Mouse (Mus musculus): ENCODE data around the gene P2rx7. TPM values are rescaled to one million over a fixed set of nuclear protein-coding genes. Genes with fewer than 3 reads are reported as not detected.

Gene P2rx7
- polyA plus RNA-seq, 1 experiment, result 2.2 TPM

DNA sequence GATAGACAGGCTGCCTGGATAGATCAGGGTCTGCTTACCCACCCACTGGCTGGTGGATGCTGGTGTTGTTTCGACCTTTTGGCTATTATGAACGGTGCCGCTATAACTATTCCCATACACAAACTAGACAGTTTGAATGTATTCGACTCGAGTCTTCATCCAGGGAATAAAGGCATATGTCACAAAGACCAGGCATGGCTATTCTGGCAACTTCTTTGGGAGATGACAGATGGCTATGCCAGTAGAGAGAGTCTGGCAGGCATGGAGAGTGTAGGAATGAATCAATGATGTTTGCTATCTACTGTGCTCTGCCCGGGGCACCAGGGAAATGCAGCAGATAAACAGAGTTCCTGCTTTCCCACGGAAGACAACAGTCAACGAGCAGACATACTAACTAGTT, 36.2 kb downstream of the P2rx7 start:
- Histone ChIP-seq H3K27me3 (ENCODE audit: control insufficient read depth, insufficient read depth, insufficient read length) (no peaks in the 10 kb centered on the region), H3K4me3 (no peak overlapping the region), H3K36me3 (ENCODE audit: control insufficient read depth, insufficient read depth) (no peaks in the 10 kb centered on the region), H3K79me2 (ENCODE audit: control insufficient read depth, insufficient read depth) (no peaks in the 10 kb centered on the region), H3ac (ENCODE audit: control insufficient read depth, insufficient read length) (no peak overlapping the region), H3K4me2 (ENCODE audit: low read depth) (no peak overlapping the region)
- TF ChIP-seq REST (IDR thresholded peaks at IDR 0.05; ENCODE audit: insufficient read depth, insufficient read length) (no peak), TCF3 (IDR thresholded peaks at IDR 0.05; ENCODE audit: insufficient read length, low read depth) (no peak), POLR2AphosphoS2 (IDR thresholded peaks at IDR 0.05; ENCODE audit: insufficient read length, low read depth) (no peak), MAX (IDR thresholded peaks at IDR 0.05; ENCODE audit: low read depth) (no peak), TCF12 (IDR thresholded peaks at IDR 0.05; ENCODE audit: insufficient read depth, poor library complexity, severe bottlenecking) (no peak), MYOG (IDR thresholded peaks at IDR 0.05; ENCODE audit: control insufficient read depth in 1 of 3, insufficient read depth in 1 of 3, insufficient read length in 2 of 3, low read depth in 2 of 3) (no peak), E2F4 (IDR thresholded peaks at IDR 0.05; ENCODE audit: insufficient read depth) (no peak), SRF (IDR thresholded peaks at IDR 0.05; ENCODE audit: control insufficient read depth, insufficient read length, low read depth) (no peak), POLR2A (IDR thresholded peaks at IDR 0.05; ENCODE audit: insufficient read length, low read depth) (no peak)

DNA sequence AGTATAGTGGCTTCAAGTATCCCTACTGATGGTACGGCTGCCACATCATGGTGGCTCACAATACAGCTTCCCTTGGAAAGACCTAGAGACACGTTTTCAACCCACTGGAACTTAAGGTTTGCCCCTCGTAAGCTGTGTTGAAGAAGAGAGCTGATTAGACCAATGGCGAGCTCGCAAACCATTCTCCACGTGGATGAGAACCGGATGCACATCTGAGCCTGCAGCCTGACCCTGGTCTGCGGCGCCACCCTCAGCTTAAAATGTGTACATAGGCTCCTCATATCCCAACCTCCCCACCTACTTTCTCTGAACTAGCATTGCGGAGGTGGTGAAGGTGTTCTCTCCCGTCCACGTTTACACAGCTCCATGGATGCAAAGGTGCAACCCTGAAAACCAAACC, 37.6 kb downstream of the P2rx7 start:
- no peak for TF ChIP-seq POLR2AphosphoS2 (IDR thresholded peaks at IDR 0.05; ENCODE audit: insufficient read length, low read depth)
- no peak for TF ChIP-seq TCF12 (IDR thresholded peaks at IDR 0.05; ENCODE audit: insufficient read depth, poor library complexity, severe bottlenecking)
- TF ChIP-seq REST (IDR thresholded peaks at IDR 0.05; ENCODE audit: insufficient read depth, insufficient read length), result no peak
- no peak for TF ChIP-seq MYOG (IDR thresholded peaks at IDR 0.05; ENCODE audit: control insufficient read depth in 1 of 3, insufficient read depth in 1 of 3, insufficient read length in 2 of 3, low read depth in 2 of 3)
- TF ChIP-seq POLR2A (IDR thresholded peaks at IDR 0.05; ENCODE audit: insufficient read length, low read depth), result no peak
- TF ChIP-seq MAX (IDR thresholded peaks at IDR 0.05; ENCODE audit: low read depth), result no peak
- no peak for TF ChIP-seq MYOD1 (IDR thresholded peaks at IDR 0.05; ENCODE audit: control insufficient read depth in 1 of 3, insufficient read length in 2 of 3, low read depth in 2 of 3)
- no peak for TF ChIP-seq SRF (IDR thresholded peaks at IDR 0.05; ENCODE audit: control insufficient read depth, insufficient read length, low read depth)
- TF ChIP-seq E2F4 (IDR thresholded peaks at IDR 0.05; ENCODE audit: insufficient read depth), result no peak
- TF ChIP-seq TCF3 (IDR thresholded peaks at IDR 0.05; ENCODE audit: insufficient read length, low read depth), result no peak
- TF ChIP-seq USF1 (IDR thresholded peaks at IDR 0.05; ENCODE audit: low read depth), result no peak
- TF ChIP-seq CEBPB (IDR thresholded peaks at IDR 0.05; ENCODE audit: insufficient read depth, poor library complexity, severe bottlenecking), result no peak
- H3K4me3 ChIP-seq, result no peak overlapping the region
- no peaks in the 10 kb centered on the region for H3K36me3 ChIP-seq (ENCODE audit: control insufficient read depth, insufficient read depth)
- no peaks in the 10 kb centered on the region for H3K79me2 ChIP-seq (ENCODE audit: control insufficient read depth, insufficient read depth)
- H3K27me3 ChIP-seq (ENCODE audit: control insufficient read depth, insufficient read depth, insufficient read length), result no peaks in the 10 kb centered on the region
- H3ac ChIP-seq (ENCODE audit: control insufficient read depth, insufficient read length), result no peak overlapping the region
- H3K4me2 ChIP-seq (ENCODE audit: low read depth), result no peak overlapping the region

DNA sequence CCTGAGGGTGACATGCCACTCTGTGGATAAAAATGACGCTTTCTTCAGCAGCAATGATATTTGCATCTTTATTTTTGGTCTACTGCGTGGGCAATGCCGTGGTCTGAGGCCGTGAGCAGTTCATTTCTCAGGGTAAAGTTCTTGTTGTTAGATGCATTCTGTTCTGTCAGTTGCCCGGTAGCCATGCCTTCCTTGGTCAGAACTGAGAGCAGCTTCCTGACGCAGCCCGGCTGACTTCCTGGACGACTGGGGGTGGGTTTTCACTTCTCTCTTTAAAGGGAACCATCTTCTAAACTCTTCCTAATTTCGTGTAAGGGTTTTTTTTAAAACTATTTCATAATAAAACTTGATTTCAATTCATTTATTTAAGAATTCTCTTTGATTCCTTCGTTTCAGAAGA, 40.2 kb downstream of the P2rx7 start:
- Histone ChIP-seq H3K36me3 (ENCODE audit: control insufficient read depth, insufficient read depth) (no peaks in the 10 kb centered on the region), H3K4me2 (ENCODE audit: low read depth) (no peak overlapping the region), H3ac (ENCODE audit: control insufficient read depth, insufficient read length) (no peak overlapping the region), H3K27me3 (ENCODE audit: control insufficient read depth, insufficient read depth, insufficient read length) (no peaks in the 10 kb centered on the region), H3K4me3 (no peak overlapping the region), H3K79me2 (ENCODE audit: control insufficient read depth, insufficient read depth) (no peaks in the 10 kb centered on the region)
- TF ChIP-seq E2F4 (IDR thresholded peaks at IDR 0.05; ENCODE audit: insufficient read depth) (no peak), TCF12 (IDR thresholded peaks at IDR 0.05; ENCODE audit: insufficient read depth, poor library complexity, severe bottlenecking) (no peak), MAX (IDR thresholded peaks at IDR 0.05; ENCODE audit: low read depth) (no peak), TCF3 (IDR thresholded peaks at IDR 0.05; ENCODE audit: insufficient read length, low read depth) (no peak), USF1 (IDR thresholded peaks at IDR 0.05; ENCODE audit: low read depth) (no peak), SRF (IDR thresholded peaks at IDR 0.05; ENCODE audit: control insufficient read depth, insufficient read length, low read depth) (no peak), POLR2A (IDR thresholded peaks at IDR 0.05; ENCODE audit: insufficient read length, low read depth) (no peak), MYOD1 (IDR thresholded peaks at IDR 0.05; ENCODE audit: control insufficient read depth in 1 of 3, insufficient read length in 2 of 3, low read depth in 2 of 3) (no peak), CEBPB (IDR thresholded peaks at IDR 0.05; ENCODE audit: insufficient read depth, poor library complexity, severe bottlenecking) (no peak), POLR2AphosphoS2 (IDR thresholded peaks at IDR 0.05; ENCODE audit: insufficient read length, low read depth) (no peak), MYOG (IDR thresholded peaks at IDR 0.05; ENCODE audit: control insufficient read depth in 1 of 3, insufficient read depth in 1 of 3, insufficient read length in 2 of 3, low read depth in 2 of 3) (no peak), REST (IDR thresholded peaks at IDR 0.05; ENCODE audit: insufficient read depth, insufficient read length) (no peak)

DNA sequence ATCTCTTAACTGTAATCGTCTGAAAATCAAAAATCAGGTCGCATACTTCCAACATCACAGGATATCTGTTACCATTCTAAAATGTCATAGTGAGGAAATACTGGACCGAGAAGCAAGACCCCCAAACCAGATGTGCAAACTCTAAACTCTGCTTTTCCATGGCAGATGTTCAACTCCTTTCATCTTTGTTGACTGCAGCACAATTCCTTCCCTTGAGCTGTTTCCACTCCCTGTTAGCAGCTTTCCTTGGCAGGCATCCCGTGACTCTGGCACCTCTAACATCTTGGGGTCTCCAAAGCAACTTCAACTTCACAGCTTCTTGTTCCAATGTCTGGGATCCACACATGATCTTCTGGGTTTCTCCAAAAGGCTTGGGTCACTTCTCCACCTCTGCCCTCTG, 43.7 kb downstream of the P2rx7 start:
- no peak for TF ChIP-seq E2F4 (IDR thresholded peaks at IDR 0.05; ENCODE audit: insufficient read depth)
- H3K4me3 ChIP-seq, result no peak overlapping the region
- H3ac ChIP-seq (ENCODE audit: control insufficient read depth, insufficient read length), result no peak overlapping the region
- no peak overlapping the region for H3K4me2 ChIP-seq (ENCODE audit: low read depth)
- H3K79me2 ChIP-seq (ENCODE audit: control insufficient read depth, insufficient read depth), result no peaks in the 10 kb centered on the region
- H3K36me3 ChIP-seq (ENCODE audit: control insufficient read depth, insufficient read depth), result no peaks in the 10 kb centered on the region
- peaks cover 5% of the 10 kb centered on the region for H3K27me3 ChIP-seq (ENCODE audit: control insufficient read depth, insufficient read depth, insufficient read length)

DNA sequence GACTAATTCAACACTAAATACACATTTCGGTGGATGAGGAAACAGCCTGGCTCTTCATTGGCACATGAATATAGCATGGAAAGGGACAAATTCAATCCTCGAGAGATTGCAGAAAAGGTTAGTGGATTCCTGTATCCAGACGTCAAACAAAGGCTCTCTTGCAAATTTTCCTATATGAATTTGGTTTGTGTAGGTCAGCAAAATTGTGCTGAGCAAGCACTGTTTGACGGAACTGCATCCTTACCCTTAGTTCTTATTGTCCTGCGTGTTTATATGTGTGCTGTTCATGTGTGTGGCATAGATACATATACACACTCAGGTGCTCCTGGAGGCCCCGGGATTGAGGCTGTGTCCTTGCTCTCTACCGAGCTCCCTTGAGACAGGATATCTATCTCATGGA, 45.4 kb downstream of the P2rx7 start:
- H3K79me2 ChIP-seq (ENCODE audit: control insufficient read depth, insufficient read depth), result no peaks in the 10 kb centered on the region
- peaks cover 5% of the 10 kb centered on the region for H3K27me3 ChIP-seq (ENCODE audit: control insufficient read depth, insufficient read depth, insufficient read length)
- no peak for TF ChIP-seq SRF (IDR thresholded peaks at IDR 0.05; ENCODE audit: control insufficient read depth, insufficient read length, low read depth)
- no peak for TF ChIP-seq MYOD1 (IDR thresholded peaks at IDR 0.05; ENCODE audit: control insufficient read depth in 1 of 3, insufficient read length in 2 of 3, low read depth in 2 of 3)
- TF ChIP-seq CEBPB (IDR thresholded peaks at IDR 0.05; ENCODE audit: insufficient read depth, poor library complexity, severe bottlenecking), result no peak
- no peak for TF ChIP-seq E2F4 (IDR thresholded peaks at IDR 0.05; ENCODE audit: insufficient read depth)
- H3ac ChIP-seq (ENCODE audit: control insufficient read depth, insufficient read length), result no peak overlapping the region
- no peak overlapping the region for H3K4me2 ChIP-seq (ENCODE audit: low read depth)
- no peaks in the 10 kb centered on the region for H3K36me3 ChIP-seq (ENCODE audit: control insufficient read depth, insufficient read depth)
- no peak overlapping the region for H3K4me3 ChIP-seq

Data from myocyte (in vitro differentiated cells).